Mouse (Mus musculus) common myeloid progenitor, adult 5-6 weeks (primary cell): ENCODE measurements around the gene Tspan7. TPM values are rescaled to one million over a fixed set of nuclear protein-coding genes. Genes with fewer than 3 reads are reported as not detected.

Experiments
- ATAC-seq: replicated peaks from 2 replicates; pipeline ENCODE4 v1.8.0; 2016; ENCODE audit warnings: low read depth, mild to moderate bottlenecking, moderate TSS enrichment, inconsistent platforms; ENCODE audit not compliant: poor library complexity, severe bottlenecking
- total RNA-seq: library from RNA; stranded (forward); fragments of 200-1000, 187-1606 nt; gene quantifications from 2 replicates; pipeline ENCODE4 v1.2.3, GENCODE M21; 2017

The Tspan7 gene
- total RNA-seq = not detected in 2 replicates

- ATAC-seq = peak; percentile 45
Observed at GRCm38 (mm10) chrX:10484872-10485569, at the start of gene Tspan7. TSS of gene Tspan7 (plus strand) at chrX:10485158.

DNA sequence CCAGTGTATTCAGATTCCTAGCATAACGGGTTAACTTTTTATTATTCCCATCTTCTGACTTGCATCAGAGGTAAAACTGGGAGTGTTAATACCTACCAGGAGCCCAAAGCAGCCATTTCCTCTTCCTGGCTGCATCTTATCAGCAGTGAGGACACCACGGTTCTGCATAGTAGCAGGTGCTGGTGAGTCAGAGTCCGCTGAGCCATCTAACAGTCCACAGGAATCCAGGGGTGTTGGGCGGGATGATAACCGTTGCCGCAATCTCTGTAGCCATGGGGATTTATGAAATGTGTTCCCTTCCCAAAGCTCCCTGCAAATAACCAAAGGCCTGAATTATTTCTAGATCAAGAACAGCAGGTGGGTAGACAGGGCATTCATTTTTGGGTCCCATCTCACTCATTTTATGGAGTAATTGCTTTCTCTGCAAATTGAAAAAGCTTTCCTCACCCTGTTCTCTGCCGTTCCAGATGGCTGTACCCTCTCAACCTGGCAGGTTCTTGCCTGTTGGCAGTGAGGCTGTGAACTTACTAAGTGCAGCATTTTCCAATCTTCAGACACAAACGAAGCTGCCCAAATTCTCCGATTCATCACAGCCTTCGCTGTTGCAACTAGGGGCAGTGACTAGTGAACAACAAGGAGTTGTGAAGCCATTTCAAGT is 35.5 kb upstream of the Tspan7 start:
- ATAC-seq = no peak

DNA sequence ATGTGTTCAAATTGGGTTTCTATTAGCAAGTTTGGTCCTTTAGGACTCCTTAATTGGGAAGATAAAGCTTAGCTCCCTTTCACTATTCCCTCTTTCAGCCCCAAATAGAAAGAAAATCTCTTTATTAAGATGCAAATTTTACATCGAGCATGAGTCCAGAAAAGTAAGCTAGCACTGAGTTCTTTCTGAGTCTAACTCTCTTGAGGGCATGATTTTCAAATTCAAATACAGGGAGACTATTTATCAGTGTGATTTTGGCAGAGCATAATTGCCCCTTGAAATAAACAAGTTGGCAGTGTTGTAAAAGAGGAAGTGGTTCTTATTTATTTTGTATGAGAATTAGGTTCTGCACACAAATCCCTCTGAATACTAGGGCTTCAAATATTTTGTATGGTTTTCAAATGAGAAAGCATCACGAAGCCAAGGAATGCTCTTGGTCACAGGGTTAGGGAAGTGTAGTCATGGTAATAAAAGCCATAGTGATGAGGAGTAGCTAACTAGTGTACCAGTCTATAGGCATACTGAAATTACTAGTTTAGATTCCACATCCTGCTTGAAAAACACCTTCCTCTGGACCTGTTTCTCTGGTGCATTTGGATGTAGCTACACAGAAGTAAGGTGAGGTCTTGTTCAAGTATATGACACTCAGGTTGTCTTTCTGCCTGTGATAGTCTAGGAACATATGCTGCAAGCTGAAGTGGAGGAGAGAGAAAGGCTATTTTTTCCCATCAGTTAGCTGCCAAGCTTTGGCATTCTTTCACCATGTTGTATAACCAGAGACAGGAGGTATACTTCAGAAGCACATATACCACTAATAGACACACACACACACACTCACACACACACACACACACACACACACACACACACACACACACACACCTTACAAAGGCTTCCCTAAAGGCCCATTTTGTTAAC is 34.6 kb upstream of the Tspan7 start:
- ATAC-seq = no peak

DNA sequence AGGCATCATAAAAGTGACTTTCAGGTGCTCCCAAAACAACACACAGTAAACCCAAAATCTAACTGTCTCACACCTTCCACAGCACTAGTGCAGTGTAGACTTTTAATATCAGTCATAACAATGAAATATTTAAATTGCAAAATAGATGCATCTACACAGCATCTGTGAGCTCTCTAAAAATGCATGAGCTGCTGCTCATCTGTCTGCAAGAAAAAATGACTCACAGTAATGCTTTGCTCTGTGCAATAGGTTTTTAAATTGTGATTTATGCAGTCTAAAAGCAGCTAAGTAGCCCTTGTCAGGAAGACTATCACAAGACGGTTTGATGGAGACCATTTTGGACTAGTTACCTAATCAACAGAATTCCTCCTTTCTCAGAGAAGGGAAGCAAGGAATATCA is 31.2 kb upstream of the Tspan7 start:
- ATAC-seq = no peak

DNA sequence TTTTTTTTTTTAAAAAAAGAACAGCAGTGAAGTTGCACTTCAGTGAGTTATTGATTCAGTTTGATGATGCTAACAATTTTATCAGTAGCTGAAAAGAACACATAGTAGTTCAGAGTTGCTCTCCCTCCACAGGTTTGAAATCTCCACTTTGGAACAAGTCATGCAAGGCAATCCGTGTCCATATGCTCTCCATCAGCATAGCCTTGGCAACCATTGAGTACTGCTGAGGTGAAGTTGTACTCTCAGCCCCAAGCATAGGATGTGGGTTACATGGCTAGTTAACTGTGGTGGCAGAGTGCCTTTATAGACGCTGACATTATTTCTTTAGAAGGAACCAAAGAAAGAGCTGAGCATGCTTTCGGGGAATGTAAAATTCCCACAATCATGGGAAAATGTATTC is 27.7 kb upstream of the Tspan7 start:
- no peak for ATAC-seq

GRCm38 (mm10) chrX:10477088-10477487 is 7.9 kb upstream of the Tspan7 start:
- no peak for ATAC-seq

DNA sequence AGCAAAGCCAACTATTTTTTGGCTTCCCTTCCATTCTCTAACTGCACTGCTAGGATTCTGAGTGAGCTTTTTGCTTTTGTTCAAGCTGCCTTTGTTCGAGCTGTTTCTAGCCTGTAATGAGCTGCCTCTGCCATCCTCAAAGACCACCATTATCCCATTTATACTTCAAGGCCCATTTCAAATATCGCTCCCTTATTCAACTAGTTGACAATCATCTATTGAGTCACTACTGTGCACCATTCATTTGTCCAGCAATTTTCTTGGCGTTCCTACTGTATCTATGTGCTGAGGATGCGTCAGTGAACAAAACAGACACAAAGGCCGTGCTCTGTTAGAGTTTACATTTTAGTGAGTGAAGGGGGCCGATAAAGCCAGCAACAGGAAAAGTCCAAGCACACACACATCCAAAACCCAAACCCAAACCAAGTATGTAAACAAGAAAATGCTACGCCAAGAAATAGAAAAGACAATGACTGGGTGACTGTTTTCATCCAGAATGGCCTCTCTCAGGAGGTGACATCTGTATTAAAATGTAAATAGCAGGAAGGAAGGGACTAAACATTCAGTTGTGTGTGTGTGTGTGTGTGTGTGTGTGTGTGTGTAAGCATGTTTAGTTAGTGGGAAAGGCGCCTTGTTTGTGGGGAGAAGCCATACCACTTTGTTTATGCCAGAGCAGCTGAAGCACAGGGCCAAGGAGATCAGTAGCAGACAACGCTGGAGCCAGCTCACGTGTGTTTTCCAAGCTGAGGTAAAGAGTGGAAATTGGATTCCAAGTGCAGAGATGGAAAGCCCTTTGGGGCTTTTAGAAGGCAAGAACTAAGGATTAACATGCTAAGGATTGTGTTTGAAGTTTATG is 5.7 kb upstream of the Tspan7 start:
- ATAC-seq = no peak

GRCm38 (mm10) chrX:10479943-10480342 is 5.0 kb upstream of the Tspan7 start:
- ATAC-seq = no peak

DNA sequence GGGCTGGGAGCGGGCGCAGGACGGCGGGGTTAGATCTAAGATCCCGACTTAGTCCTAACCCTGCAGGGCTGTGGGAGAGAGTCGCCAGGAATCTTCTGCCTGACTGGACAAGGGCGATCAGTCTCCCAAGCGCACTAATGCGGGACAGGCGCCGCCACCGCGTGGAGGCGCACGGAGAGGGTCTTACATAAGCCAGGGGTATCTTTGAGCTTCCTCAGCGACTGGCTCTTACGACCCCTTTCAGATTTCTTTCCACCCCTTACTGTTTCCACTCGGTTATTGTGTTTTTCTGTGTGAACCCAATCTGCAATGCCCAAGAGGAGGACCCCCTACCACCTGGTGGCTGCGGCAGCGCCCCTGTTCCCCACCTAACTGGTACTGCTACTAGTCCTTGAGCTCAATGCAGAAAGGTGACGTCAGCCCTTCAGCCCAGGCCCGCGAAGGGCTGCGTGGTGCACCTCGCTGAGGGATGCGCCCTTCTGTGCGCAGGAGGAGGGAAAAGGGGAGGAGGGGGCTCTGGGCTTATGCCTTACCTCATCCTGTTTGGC is 780 bp downstream of the Tspan7 start:
- ATAC-seq = peak; percentile 58

DNA sequence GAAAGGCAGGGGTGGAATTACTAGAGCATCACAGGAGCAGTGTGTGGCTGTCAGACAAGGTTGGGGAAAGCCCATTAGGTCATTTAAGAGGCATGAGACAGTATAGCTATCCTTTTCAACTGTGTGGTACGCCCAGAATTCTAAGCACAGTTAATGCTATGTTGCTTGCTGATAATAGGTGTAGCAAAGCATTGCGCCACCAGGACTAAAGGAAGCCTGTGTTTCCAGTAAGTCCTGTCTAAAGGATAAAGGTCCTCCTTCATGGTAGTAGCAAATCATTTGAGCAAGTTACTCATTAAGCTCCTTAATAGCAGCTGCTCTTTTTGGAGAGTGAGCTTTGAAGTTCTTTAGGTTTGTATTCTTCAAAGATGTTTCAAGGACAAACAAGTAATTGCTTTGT is 13.6 kb downstream of the Tspan7 start:
- no peak for ATAC-seq

DNA sequence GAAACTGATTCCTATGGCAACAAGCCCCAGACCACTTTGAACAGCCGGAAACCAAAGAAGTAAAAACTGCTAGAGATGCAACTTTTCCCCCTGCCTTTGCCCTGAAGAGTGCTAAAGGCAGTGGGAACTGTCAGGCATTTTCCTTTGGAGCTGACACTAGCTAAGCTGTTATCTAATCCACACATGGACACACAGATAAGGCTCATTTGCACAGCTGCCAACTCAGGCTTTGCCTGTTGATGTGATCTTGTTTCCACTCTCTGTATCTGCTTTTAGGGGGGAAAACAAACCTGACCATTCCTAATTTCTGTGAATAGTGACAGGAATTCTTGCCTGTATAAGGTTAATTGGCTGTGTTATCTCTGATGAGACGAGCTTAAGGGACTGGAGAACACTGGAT is 17.7 kb downstream of the Tspan7 start:
- no peak for ATAC-seq

GRCm38 (mm10) chrX:10514417-10514816 is 29.5 kb downstream of the Tspan7 start:
- no peak for ATAC-seq

DNA sequence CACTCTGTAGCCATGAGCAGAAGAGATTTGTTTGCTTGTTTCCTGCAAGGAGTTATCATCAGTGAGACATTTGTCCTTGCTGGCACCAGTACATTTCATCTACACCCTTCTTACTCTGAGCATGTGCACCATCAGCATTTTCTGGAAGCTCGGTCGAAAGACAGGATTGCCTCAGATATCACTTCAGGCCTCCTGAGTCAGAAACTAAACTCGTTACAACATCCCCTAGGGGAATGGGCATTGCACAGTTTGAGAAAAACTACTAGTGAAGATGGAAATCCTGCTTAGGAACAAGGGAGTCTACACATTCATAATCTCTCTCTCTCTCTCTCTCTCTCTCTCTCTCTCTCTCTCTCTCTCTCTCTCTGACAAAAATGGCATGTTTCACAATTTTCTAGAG is 30.0 kb downstream of the Tspan7 start:
- ATAC-seq = no peak

DNA sequence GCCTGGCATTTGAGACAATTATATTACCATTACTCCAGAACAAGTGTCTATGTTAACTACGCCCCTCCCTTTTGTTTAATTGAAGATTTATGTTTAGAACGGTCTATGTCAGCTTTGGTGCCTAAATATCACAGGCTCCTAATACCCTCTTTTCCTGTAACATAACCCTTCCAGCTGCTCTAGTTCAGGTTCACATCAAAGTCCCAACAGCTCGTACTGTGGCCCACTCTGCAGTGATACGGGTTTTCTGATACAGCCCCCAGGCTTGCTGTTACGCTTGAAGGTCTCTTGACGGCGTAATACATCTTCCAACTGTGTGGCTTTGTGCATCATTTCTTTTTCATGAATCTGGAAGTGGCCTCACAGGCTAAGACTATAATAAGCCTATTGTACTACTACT is 31.5 kb downstream of the Tspan7 start:
- ATAC-seq = no peak

- no peak for ATAC-seq
Observed at GRCm38 (mm10) chrX:10516925-10517324, 32.0 kb downstream of the Tspan7 start.

DNA sequence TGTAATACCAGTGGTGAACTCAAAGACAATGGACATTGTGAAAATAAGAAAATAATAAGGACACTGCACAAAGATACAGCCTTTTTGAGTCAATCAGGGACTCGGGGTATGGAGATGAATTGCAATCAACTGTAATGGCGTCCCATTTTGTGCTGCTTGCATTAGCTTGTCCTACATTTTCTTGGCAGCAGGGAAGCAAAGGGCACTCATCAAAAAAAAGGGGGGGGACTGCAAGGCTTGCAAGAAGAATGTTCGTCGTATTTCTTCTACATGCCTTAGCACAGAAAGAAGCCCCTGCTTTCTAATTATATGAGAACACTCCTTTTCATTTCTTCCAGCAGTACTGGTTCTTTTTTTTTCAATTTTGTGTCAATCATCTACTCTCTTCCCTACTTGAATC is 32.8 kb downstream of the Tspan7 start:
- ATAC-seq = no peak

DNA sequence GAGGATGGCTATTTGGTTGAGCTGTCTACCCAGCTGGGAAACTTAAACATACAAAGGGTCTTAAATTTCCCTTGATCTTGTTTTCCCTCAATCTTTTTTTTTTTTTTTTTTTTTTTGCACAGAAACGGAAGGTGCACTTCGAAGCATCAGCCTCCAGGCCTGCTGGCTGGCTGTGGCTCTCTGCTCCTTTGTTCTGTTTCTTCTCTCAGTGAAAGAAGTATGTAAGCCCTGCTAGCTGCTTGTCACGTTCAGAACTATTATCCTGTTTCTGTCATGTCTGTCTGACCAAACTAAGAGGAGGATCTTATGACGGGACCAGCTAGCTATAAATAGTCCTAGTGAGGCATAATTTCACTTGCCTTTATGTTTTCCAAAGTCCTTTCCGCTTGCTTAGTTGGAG is 33.6 kb downstream of the Tspan7 start:
- ATAC-seq = no peak

DNA sequence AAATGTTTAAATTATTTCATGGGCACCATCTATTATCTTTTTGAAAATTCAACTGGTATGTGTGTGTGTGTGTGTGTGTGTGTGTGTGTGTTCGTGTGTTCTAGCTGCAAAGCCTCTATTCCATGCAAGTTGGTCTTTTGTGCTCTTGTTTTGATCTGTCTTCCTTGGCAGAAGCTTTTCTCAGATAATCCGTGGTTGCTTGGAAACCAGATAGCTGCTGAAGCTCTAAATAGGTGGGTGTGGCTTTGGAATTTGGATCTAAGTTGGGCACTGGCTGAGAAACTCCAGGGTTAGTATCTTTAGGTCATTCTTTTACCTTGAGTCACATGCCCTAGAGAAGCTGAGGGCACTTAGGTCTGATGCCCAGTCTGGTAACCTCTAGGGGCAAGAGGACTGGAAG is 50.5 kb downstream of the Tspan7 start:
- ATAC-seq = no peak

DNA sequence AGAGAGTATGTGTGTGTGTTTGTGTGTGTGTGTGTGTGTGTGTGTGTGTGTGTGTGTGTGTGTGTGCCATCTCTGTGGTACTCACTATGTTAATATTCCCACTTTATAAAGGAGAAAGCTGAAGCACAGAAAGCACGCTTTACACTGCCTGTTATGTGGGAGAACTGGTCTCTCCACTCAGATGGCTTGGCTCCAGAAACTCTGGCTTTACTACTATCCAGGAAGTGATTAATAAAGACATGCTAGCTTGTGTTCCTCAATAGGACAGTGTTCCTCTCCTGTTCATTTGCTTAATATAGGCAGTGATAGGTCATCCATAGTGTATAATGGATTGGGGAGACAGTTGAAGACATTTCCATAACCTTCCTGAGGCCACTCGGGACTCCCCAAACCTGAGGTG is 54.1 kb downstream of the Tspan7 start:
- no peak for ATAC-seq
